Mouse (Mus musculus): ENCODE data around the gene Fermt2.

- TF ChIP-seq CTCF (IDR thresholded peaks at IDR 0.05; ENCODE audit: borderline replicate concordance, extremely low read depth, insufficient read depth, insufficient read length) (no peak), POLR2A (IDR thresholded peaks at IDR 0.05; ENCODE audit: borderline replicate concordance, extremely low read depth, insufficient read depth, insufficient read length, poor library complexity, severe bottlenecking) (no peak)
These were observed 65.6 kb downstream of the Fermt2 start for GRCm38 (mm10) chr14:45464036-45465035.

All from brain, embryonic 14.5 days (tissue).